Mouse (Mus musculus) embryonic facial prominence, embryonic 12.5 days (tissue): ENCODE results near the gene Ptges2. TPM values are rescaled to one million over a fixed set of nuclear protein-coding genes. Genes with fewer than 3 reads are reported as not detected.

Experiments
- ATAC-seq: fragments of 200-750 bp; cut with Nextera tagmentation; 2 replicates; pipeline ENCODE4 v1.8.0; 2017; ENCODE audit not compliant: insufficient number of reproducible peaks, insufficient read depth, low FRiP score, low TSS enrichment
- H3K27ac ChIP-seq: fragments of 300-500 bp; sonication (generic); 2 replicates; pipeline ENCODE4 v1.5.1; 2016; ENCODE audit warnings: mild to moderate bottlenecking
- H3K27me3 ChIP-seq: fragments of 300-500 bp; sonication (generic); 2 replicates; pipeline ENCODE4 v1.6.1; 2016; ENCODE audit warnings: mild to moderate bottlenecking, moderate library complexity
- H3K36me3 ChIP-seq: fragments of 300-500 bp; sonication (generic); 2 replicates; pipeline ENCODE4 v1.6.1; 2016; ENCODE audit warnings: mild to moderate bottlenecking
- H3K4me1 ChIP-seq: fragments of 300-500 bp; sonication (generic); 2 replicates; pipeline ENCODE4 v1.6.1; 2016
- H3K4me2 ChIP-seq: fragments of 300-500 bp; sonication (generic); replicated peaks from 2 replicates; pipeline ENCODE4 v1.6.1; 2016; ENCODE audit warnings: mild to moderate bottlenecking, moderate library complexity
- H3K4me3 ChIP-seq: fragments of 300-500 bp; sonication (generic); 2 replicates; pipeline ENCODE4 v1.5.1; 2016; ENCODE audit warnings: mild to moderate bottlenecking
- H3K9ac ChIP-seq: fragments of 300-500 bp; sonication (generic); 2 replicates; pipeline ENCODE4 v1.6.1; 2016; ENCODE audit warnings: mild to moderate bottlenecking, moderate library complexity
- H3K9me3 ChIP-seq: fragments of 300-500 bp; sonication (generic); 2 replicates; pipeline ENCODE4 v1.6.1; 2016; ENCODE audit warnings: mild to moderate bottlenecking, moderate library complexity
- WGBS: fragments of 180-500 bp; shearing (Covaris S2); methylation state at CpG from one replicate; pipeline ENCODE4 v1.1.7; 2016; 5-methylcytosine and 5-hydroxymethylcytosine counted together
- polyA plus RNA-seq: library from polyadenylated mRNA; unstranded; fragments of >200 nt; fragmentation: Nextera tagmentation; extraction: Ambion mirVana; gene quantifications from 2 replicates; pipeline ENCODE4 v1.2.1, GENCODE M21; 2016

The Ptges2 gene
- polyA plus RNA-seq, 1 experiment from 2014 or later = 36.1 TPM

GRCm38 (mm10) chr2:32447264-32447936, 51.7 kb downstream of the Ptges2 start:
- WGBS = 67% methylated on average over 9 of the region's 9 CpGs
- H3K4me1 ChIP-seq = peaks cover 11% of the 10 kb centered on the region; the same call in 1 of the 2 replicates
- no peaks in the 10 kb centered on the region for H3K27me3 ChIP-seq
- H3K36me3 ChIP-seq = no peaks in the 10 kb centered on the region
- H3K9ac ChIP-seq = peak overlapping the region; percentile 38; the same call in 1 of the 2 replicates
- ATAC-seq = no peak
- H3K27ac ChIP-seq = peak overlapping the region; percentile 80
- no peaks in the 10 kb centered on the region for H3K9me3 ChIP-seq
- H3K4me2 ChIP-seq = peak overlapping the region; percentile 9; the same call in 1 of the 2 replicates
- H3K4me3 ChIP-seq = no peak overlapping the region

GRCm38 (mm10) chr2:32448480-32448879, 52.8 kb downstream of the Ptges2 start:
- Histone ChIP-seq H3K27me3 (no peaks in the 10 kb centered on the region), H3K36me3 (no peaks in the 10 kb centered on the region), H3K9me3 (no peaks in the 10 kb centered on the region), H3K27ac (0 out of 2 replicates have a peak overlapping the region, but pooled peaks have one; percentile 54), H3K4me3 (no peak overlapping the region), H3K9ac (no peak overlapping the region), H3K4me2 (no peak overlapping the region), H3K4me1 (peaks cover 19% of the 10 kb centered on the region)
- 72% methylated on average over 1 of the region's 1 CpGs for WGBS
- ATAC-seq = no peak

- H3K27me3 ChIP-seq = no peaks in the 10 kb centered on the region
- H3K4me3 ChIP-seq = peak within 1 kb of the TSS; percentile 80
- H3K36me3 ChIP-seq = no peaks in the 10 kb centered on the region
- H3K9ac ChIP-seq = peak within 1 kb of the TSS; percentile 82
- H3K9me3 ChIP-seq = no peaks in the 10 kb centered on the region
- H3K4me1 ChIP-seq = peaks cover 19% of the 10 kb centered on the region
- peak within 1 kb of the TSS; percentile 83 for H3K4me2 ChIP-seq
- no peak for ATAC-seq
- 84% methylated on average over 15 of the region's 15 CpGs for WGBS
- peak within 1 kb of the TSS; percentile 90 for H3K27ac ChIP-seq
These were observed 54.4 kb downstream of the Ptges2 start, which contains the start of gene Naif1 for GRCm38 (mm10) chr2:32449761-32450754. Gene Naif1 (plus strand): TSS chr2:32450457.

- peak within 1 kb of the TSS; percentile 82 for H3K9ac ChIP-seq
- peaks cover 19% of the 10 kb centered on the region for H3K4me1 ChIP-seq
- H3K27me3 ChIP-seq = no peaks in the 10 kb centered on the region
- H3K4me3 ChIP-seq = peak within 1 kb of the TSS; percentile 80
- H3K27ac ChIP-seq = peak within 1 kb of the TSS; percentile 90
- H3K9me3 ChIP-seq = no peaks in the 10 kb centered on the region
- WGBS = under 1% methylated on average over 103 of the region's 103 CpGs
- peak; percentile 80 for ATAC-seq
- H3K36me3 ChIP-seq = peaks cover 6% of the 10 kb centered on the region; the same call in 1 of the 2 replicates
- peak within 1 kb of the TSS; percentile 83 for H3K4me2 ChIP-seq
These were observed 55.5 kb downstream of the Ptges2 start, which contains the start of gene Slc25a25 for GRCm38 (mm10) chr2:32450881-32451844. Gene Slc25a25 (minus strand): TSS chr2:32451445.

- peak overlapping the region; percentile 90 for H3K27ac ChIP-seq
- no peaks in the 10 kb centered on the region for H3K27me3 ChIP-seq
- under 1% methylated on average over 25 of the region's 25 CpGs for WGBS
- peak overlapping the region; percentile 80 for H3K4me3 ChIP-seq
- ATAC-seq = peak; percentile 96
- peaks cover 12% of the 10 kb centered on the region; the same call in 1 of the 2 replicates for H3K36me3 ChIP-seq
- peak overlapping the region; percentile 83 for H3K4me2 ChIP-seq
- H3K9ac ChIP-seq = 0 out of 2 replicates have a peak overlapping the region, but pooled peaks have one; percentile 4
- H3K4me1 ChIP-seq = peaks cover 19% of the 10 kb centered on the region
- no peaks in the 10 kb centered on the region for H3K9me3 ChIP-seq
These were observed 56.2 kb downstream of the Ptges2 start for GRCm38 (mm10) chr2:32451870-32452372.

GRCm38 (mm10) chr2:32452441-32452971, 56.8 kb downstream of the Ptges2 start:
- Histone ChIP-seq H3K4me1 (peaks cover 18% of the 10 kb centered on the region), H3K4me2 (peak overlapping the region; percentile 83), H3K36me3 (peaks cover 12% of the 10 kb centered on the region; the same call in 1 of the 2 replicates), H3K4me3 (peak overlapping the region; percentile 80), H3K9me3 (no peaks in the 10 kb centered on the region), H3K9ac (no peak overlapping the region), H3K27me3 (no peaks in the 10 kb centered on the region), H3K27ac (peak overlapping the region; percentile 69)
- ATAC-seq = no peak
- 94% methylated on average over 16 of the region's 16 CpGs for WGBS

GRCm38 (mm10) chr2:32453641-32454303, 58.1 kb downstream of the Ptges2 start:
- Histone ChIP-seq H3K4me3 (no peak overlapping the region), H3K9ac (no peak overlapping the region), H3K36me3 (peaks cover 12% of the 10 kb centered on the region; the same call in 1 of the 2 replicates), H3K4me2 (no peak overlapping the region), H3K27ac (no peak overlapping the region), H3K9me3 (no peaks in the 10 kb centered on the region), H3K27me3 (no peaks in the 10 kb centered on the region), H3K4me1 (peaks cover 16% of the 10 kb centered on the region)
- WGBS = 88% methylated on average over 5 of the region's 5 CpGs
- no peak for ATAC-seq

- H3K9me3 ChIP-seq = no peaks in the 10 kb centered on the region
- H3K4me3 ChIP-seq = no peak overlapping the region
- ATAC-seq = no peak
- no peak overlapping the region for H3K27ac ChIP-seq
- H3K4me1 ChIP-seq = peaks cover 14% of the 10 kb centered on the region
- H3K27me3 ChIP-seq = no peaks in the 10 kb centered on the region
- 80% methylated on average over 10 of the region's 10 CpGs for WGBS
- H3K4me2 ChIP-seq = no peak overlapping the region
- peaks cover 12% of the 10 kb centered on the region; the same call in 1 of the 2 replicates for H3K36me3 ChIP-seq
- no peak overlapping the region for H3K9ac ChIP-seq
These were observed 58.9 kb downstream of the Ptges2 start for GRCm38 (mm10) chr2:32454633-32455032.

GRCm38 (mm10) chr2:32455101-32455500, 59.4 kb downstream of the Ptges2 start:
- no peak overlapping the region for H3K4me2 ChIP-seq
- no peak overlapping the region for H3K27ac ChIP-seq
- H3K27me3 ChIP-seq = no peaks in the 10 kb centered on the region
- 87% methylated on average over 8 of the region's 8 CpGs for WGBS
- peaks cover 12% of the 10 kb centered on the region; the same call in 1 of the 2 replicates for H3K36me3 ChIP-seq
- ATAC-seq = no peak
- no peaks in the 10 kb centered on the region for H3K9me3 ChIP-seq
- H3K4me1 ChIP-seq = peaks cover 9% of the 10 kb centered on the region
- no peak overlapping the region for H3K9ac ChIP-seq
- H3K4me3 ChIP-seq = no peak overlapping the region
